Mouse (Mus musculus): ENCODE results near the gene Olfr1046.
"Not testable (repeated sequence)": the region's sequence is repeated elsewhere in the genome, so short reads cannot be mapped to it uniquely, and the experiment has no call there.

Olfr1046 gene

GRCm38 (mm10) chr2:86219214-86219613, at the start of gene Olfr1046:
Olfr1046 (minus strand) TSS chr2:86219314.
- DNase-seq (ENCODE audit: low spot score in 2 of 2) = no peak

GRCm38 (mm10) chr2:86258228-86258627, 39.1 kb upstream of the Olfr1046 start, which contains the start of gene Olfr1049:
Olfr1049 (minus strand) TSS chr2:86258328.
- not testable (repeated sequence) for DNase-seq (ENCODE audit: low spot score in 2 of 2)

- DNase-seq (ENCODE audit: low spot score in 2 of 2) = no peak
These were observed 21.1 kb upstream of the Olfr1046 start, which contains the start of gene Olfr1048 for GRCm38 (mm10) chr2:86240189-86240588. Olfr1048 (minus strand) TSS chr2:86240289.

GRCm38 (mm10) chr2:86231301-86231700, 12.2 kb upstream of the Olfr1046 start, which contains the start of gene Olfr1047:
Olfr1047 (minus strand) TSS chr2:86231401.
- DNase-seq (ENCODE audit: low spot score in 2 of 2) = no peak

- no peak for DNase-seq (ENCODE audit: low spot score in 2 of 2)
These were observed 16.2 kb downstream of the Olfr1046 start, which contains the start of gene Olfr1045 for GRCm38 (mm10) chr2:86202909-86203308. Olfr1045 (minus strand) TSS chr2:86203009.

GRCm38 (mm10) chr2:86195863-86196262, 23.3 kb downstream of the Olfr1046 start:
- DNase-seq (ENCODE audit: low spot score in 2 of 2) = no peak

- no peak for DNase-seq (ENCODE audit: low spot score in 2 of 2)
These were observed 33.5 kb downstream of the Olfr1046 start, which contains the start of gene Olfr52 for GRCm38 (mm10) chr2:86185583-86185982. Olfr52 (minus strand) TSS chr2:86185683.

GRCm38 (mm10) chr2:86179950-86180349, 39.2 kb downstream of the Olfr1046 start:
- DNase-seq (ENCODE audit: low spot score in 2 of 2) = no peak

- DNase-seq (ENCODE audit: low spot score in 2 of 2) = no peak
These were observed 41.4 kb downstream of the Olfr1046 start, which contains the start of gene Olfr1044 for GRCm38 (mm10) chr2:86177720-86178119. Olfr1044 (minus strand) TSS chr2:86177820.

GRCm38 (mm10) chr2:86175422-86175821, 43.7 kb downstream of the Olfr1046 start:
- DNase-seq (ENCODE audit: low spot score in 2 of 2) = not testable (repeated sequence)

GRCm38 (mm10) chr2:86167422-86167821, 51.7 kb downstream of the Olfr1046 start, which contains the start of gene Olfr1043:
Olfr1043 (minus strand) TSS chr2:86167522.
- no peak for DNase-seq (ENCODE audit: low spot score in 2 of 2)
